Mouse (Mus musculus) liver, embryonic 14.5 days (tissue): ENCODE measurements around the gene Ak3. TPM values are rescaled to one million over a fixed set of nuclear protein-coding genes. Genes with fewer than 3 reads are reported as not detected.

Source experiments
- ATAC-seq: fragments of 200-750 bp; cut with Nextera tagmentation; 2 replicates; pipeline ENCODE4 v1.8.0; 2017; ENCODE audit warnings: moderate number of reproducible peaks, mild to moderate bottlenecking, moderate library complexity; ENCODE audit not compliant: insufficient read depth
- DNase-seq, 3 experiments: peaks; one replicate each; pipeline ENCODE4 v3.0.0-alpha.2; 2012 to 2013; ENCODE audit warnings: low read depth in 3 of 3, low spot score in 3 of 3
- H3K27ac ChIP-seq: fragments of 300-500 bp; sonication (generic); 2 replicates; pipeline ENCODE4 v1.5.1; 2014; ENCODE audit warnings: moderate library complexity, mild to moderate bottlenecking, control low read depth, inconsistent platforms
- H3K27me3 ChIP-seq: fragments of 300-500 bp; sonication (generic); 2 replicates; pipeline ENCODE4 v1.6.1; 2014; ENCODE audit warnings: mild to moderate bottlenecking, low read length, moderate library complexity; ENCODE audit not compliant: control insufficient read depth, insufficient read depth
- H3K36me3 ChIP-seq: fragments of 300-500 bp; sonication (generic); replicated peaks from 2 replicates; pipeline ENCODE4 v1.6.1; 2014; ENCODE audit warnings: low read depth; ENCODE audit not compliant: control insufficient read depth, insufficient read depth
- H3K4me1 ChIP-seq, 2 experiments: fragments of 200-500 bp in 1 of 2; fragments of 300-500 bp in 1 of 2; sonication (generic) in 1 of 2; replicated peaks; 2 replicates each; pipeline ENCODE4 v1.6.1; 2012 to 2014; ENCODE audit warnings: antibody characterized with exemption in 1 of 2, inconsistent platforms in 1 of 2, low read length in 1 of 2; ENCODE audit not compliant: control insufficient read depth in 2 of 2, insufficient read depth in 2 of 2
- H3K4me2 ChIP-seq: fragments of 300-500 bp; sonication (generic); 2 replicates; pipeline ENCODE4 v1.6.1; 2014; ENCODE audit warnings: low read depth, mild to moderate bottlenecking, control low read depth, moderate library complexity
- H3K4me3 ChIP-seq, 2 experiments: fragments of 200-500 bp in 1 of 2; fragments of 300-500 bp in 1 of 2; sonication (generic) in 1 of 2; 2 replicates each; pipeline ENCODE4 v1.5.1; 2012 to 2014; ENCODE audit warnings: low read depth in 2 of 2, low read length in 2 of 2, mild to moderate bottlenecking in 2 of 2, control low read depth in 1 of 2, inconsistent platforms in 1 of 2, moderate library complexity in 1 of 2; ENCODE audit not compliant: insufficient read depth in 1 of 2
- H3K9ac ChIP-seq: fragments of 300-500 bp; sonication (generic); replicated peaks from 2 replicates; pipeline ENCODE4 v1.6.1; 2014; ENCODE audit warnings: mild to moderate bottlenecking, control low read depth, moderate library complexity
- H3K9me3 ChIP-seq: fragments of 300-500 bp; sonication (generic); 2 replicates; pipeline ENCODE4 v1.6.1; 2016; ENCODE audit warnings: low read length, mixed read lengths; ENCODE audit not compliant: control insufficient read depth
- CTCF ChIP-seq: IDR thresholded peaks from 2 replicates; pipeline ENCODE4 v1.5.1; 2016; ENCODE audit warnings: antibody characterized with exemption, low read depth, control low read depth
- EP300 ChIP-seq: IDR thresholded peaks from 2 replicates; pipeline ENCODE4 v1.6.1; 2016; ENCODE audit warnings: antibody characterized with exemption, low read depth
- WGBS: fragments of 180-500 bp; shearing (Covaris S2); extraction: QIAGEN DNeasy Blood & Tissue Kit; methylation state at CpG from one replicate; pipeline ENCODE4 v1.1.7; 2014; ENCODE audit not compliant: insufficient replicate concordance; 5-methylcytosine and 5-hydroxymethylcytosine counted together
- polyA plus RNA-seq, 2 experiments: library from polyadenylated mRNA; depleted of rRNA in 1 of 2; stranded (reverse) in 1 of 2; unstranded in 1 of 2; fragments of >200 nt; fragmentation: Nextera tagmentation in 1 of 2; extraction: Ambion mirVana in 1 of 2; gene quantifications; 2 replicates each; pipeline versions ENCODE4 v1.2.1 to v1.2.3; 2012 to 2014

Gene Ak3
- polyA plus RNA-seq, 2 experiments = 16.3 to 41.5 TPM

GRCm38 (mm10) chr19:29066981-29067471 lies 19.3 kb upstream of the Ak3 start:
- Histone ChIP-seq H3K4me3 (peak overlapping the region; percentile 79 to 93), H3K4me1 (peaks cover 36 to 46% of the 10 kb centered on the region in 2 experiments), H3K4me2 (peak overlapping the region; percentile 84), H3K27ac (peak overlapping the region; percentile 96), H3K9me3 (no peaks in the 10 kb centered on the region), H3K9ac (peak overlapping the region; percentile 93), H3K36me3 (no peaks in the 10 kb centered on the region; the same call in 1 of the 2 replicates), H3K27me3 (no peaks in the 10 kb centered on the region)
- TF ChIP-seq CTCF = no peak
- TF ChIP-seq EP300 = peak; percentile 58
- 4% methylated on average over 11 of the region's 11 CpGs for WGBS
- ATAC-seq (peak; percentile 69), DNase-seq (peak; percentile 87 to 96 (median 88))

- H3K27me3 ChIP-seq = no peaks in the 10 kb centered on the region
- no peaks in the 10 kb centered on the region for H3K9me3 ChIP-seq
- WGBS = 5% methylated on average over 9 of the region's 9 CpGs
- peak; percentile 99 for TF ChIP-seq EP300
- 0 out of 2 replicates have a peak, but pooled peaks have one; percentile 4 for TF ChIP-seq CTCF
- peak; percentile 91 for ATAC-seq
- H3K4me1 ChIP-seq = peaks cover 35 to 43% of the 10 kb centered on the region in 2 experiments
- peak overlapping the region; percentile 96 for H3K27ac ChIP-seq
- DNase-seq = peak; percentile 92 to 93 (median 93)
- peak overlapping the region; percentile 78 for H3K4me2 ChIP-seq
- peak overlapping the region; percentile 85 for H3K9ac ChIP-seq
- H3K4me3 ChIP-seq = peak overlapping the region; percentile 51 to 53
- H3K36me3 ChIP-seq = no peaks in the 10 kb centered on the region; the same call in 1 of the 2 replicates
Measured at GRCm38 (mm10) chr19:29064451-29065102, 16.8 kb upstream of the Ak3 start.

GRCm38 (mm10) chr19:29063577-29064363 lies 16.0 kb upstream of the Ak3 start:
- 7% methylated on average over 18 of the region's 18 CpGs for WGBS
- H3K27ac ChIP-seq = peak overlapping the region; percentile 96
- peak; percentile 49 for ATAC-seq
- H3K4me1 ChIP-seq = peaks cover 28 to 36% of the 10 kb centered on the region in 2 experiments
- DNase-seq = peak; percentile 86 to 92 (median 88)
- H3K4me2 ChIP-seq = peak overlapping the region; percentile 78
- peak; percentile 99 for TF ChIP-seq CTCF
- peak; percentile 50; the same call in 1 of the 2 replicates for TF ChIP-seq EP300
- no peaks in the 10 kb centered on the region for H3K9me3 ChIP-seq
- no peaks in the 10 kb centered on the region for H3K27me3 ChIP-seq
- no peaks in the 10 kb centered on the region for H3K36me3 ChIP-seq
- H3K9ac ChIP-seq = peak overlapping the region; percentile 85
- H3K4me3 ChIP-seq = peak overlapping the region; percentile 51 to 53

GRCm38 (mm10) chr19:29063009-29063408 lies 15.2 kb upstream of the Ak3 start:
- Histone ChIP-seq H3K36me3 (no peaks in the 10 kb centered on the region), H3K27ac (peak overlapping the region; percentile 96), H3K9me3 (no peaks in the 10 kb centered on the region), H3K4me3 (no peak overlapping the region), H3K27me3 (no peaks in the 10 kb centered on the region), H3K4me2 (peak overlapping the region; percentile 78; the same call in 1 of the 2 replicates), H3K9ac (no peak overlapping the region), H3K4me1 (peaks cover 28 to 33% of the 10 kb centered on the region in 2 experiments)
- ATAC-seq = no peak
- 74% methylated on average over 5 of the region's 5 CpGs for WGBS
- DNase-seq = no peak
- TF ChIP-seq CTCF = no peak
- no peak for TF ChIP-seq EP300

GRCm38 (mm10) chr19:29060299-29060698 lies 12.5 kb upstream of the Ak3 start:
- no peak for DNase-seq
- Histone ChIP-seq H3K27me3 (no peaks in the 10 kb centered on the region), H3K4me2 (no peak overlapping the region), H3K4me1 (peaks cover 12 to 16% of the 10 kb centered on the region in 2 experiments), H3K9ac (no peak overlapping the region), H3K27ac (no peak overlapping the region), H3K36me3 (no peaks in the 10 kb centered on the region), H3K4me3 (no peak overlapping the region), H3K9me3 (no peaks in the 10 kb centered on the region)
- ATAC-seq = no peak
- TF ChIP-seq CTCF (no peak), EP300 (no peak)
- 82% methylated on average over 6 of the region's 6 CpGs for WGBS
